Mouse (Mus musculus): ENCODE measurements around the gene Ulk2. TPM values are rescaled to one million over a fixed set of nuclear protein-coding genes. Genes with fewer than 3 reads are reported as not detected.
A peak's percentile ranks its signal among the peaks of the same experiment; 100 is the strongest.
"Not testable (repeated sequence)": the region's sequence is repeated elsewhere in the genome, so short reads cannot be mapped to it uniquely, and the experiment has no call there.

Ulk2 gene
- total RNA-seq (2021), result 40.3 and 43.7 TPM in 2 replicates
- long read RNA-seq, full-length matches to known transcripts, result 4 of 37 reads
- long read RNA-seq, partial matches to known transcripts, result 25 of 37 reads
- long read RNA-seq, other reads (novel, unspliced or antisense), result 8 of 37 reads

GRCm38 (mm10) chr11:61854988-61855411 lies at the start of gene Ulk2:
Gene Ulk2 (minus strand): TSS chr11:61855073.
- peak; percentile 90 for DNase-seq

- DNase-seq, result no peak
Measured at GRCm38 (mm10) chr11:61882183-61882582, 27.3 kb upstream of the Ulk2 start.

- peak; percentile 5 for DNase-seq
Measured at GRCm38 (mm10) chr11:61879921-61880320, 25.0 kb upstream of the Ulk2 start.

- peak; percentile 21 for DNase-seq
Measured at GRCm38 (mm10) chr11:61871881-61872280, 17.0 kb upstream of the Ulk2 start.

- DNase-seq, result no peak
Measured at GRCm38 (mm10) chr11:61866856-61867255, 12.0 kb upstream of the Ulk2 start.

GRCm38 (mm10) chr11:61861781-61862547 lies 7.1 kb upstream of the Ulk2 start:
- DNase-seq, result no peak

- no peak for DNase-seq
Measured at GRCm38 (mm10) chr11:61859316-61859715, 4.4 kb upstream of the Ulk2 start.

- DNase-seq, result no peak
Measured at GRCm38 (mm10) chr11:61855539-61855938, 666 bp upstream of the Ulk2 start.

GRCm38 (mm10) chr11:61854211-61854987 lies 474 bp downstream of the Ulk2 start:
- peak; percentile 84 for DNase-seq

- no peak for DNase-seq
Measured at GRCm38 (mm10) chr11:61853659-61854058, 1.2 kb downstream of the Ulk2 start.

GRCm38 (mm10) chr11:61852916-61853315 lies 2.0 kb downstream of the Ulk2 start:
- DNase-seq, result no peak

- no peak for DNase-seq
Measured at GRCm38 (mm10) chr11:61851195-61851594, 3.7 kb downstream of the Ulk2 start.

GRCm38 (mm10) chr11:61840663-61841062 lies 14.2 kb downstream of the Ulk2 start:
- DNase-seq, result not testable (repeated sequence)

- no peak for DNase-seq
Measured at GRCm38 (mm10) chr11:61839940-61840339, 14.9 kb downstream of the Ulk2 start.

GRCm38 (mm10) chr11:61839182-61839581 lies 15.7 kb downstream of the Ulk2 start:
- no peak for DNase-seq

- no peak for DNase-seq
Measured at GRCm38 (mm10) chr11:61809793-61810192, 45.1 kb downstream of the Ulk2 start.

- no peak for DNase-seq
Measured at GRCm38 (mm10) chr11:61808551-61809117, 46.2 kb downstream of the Ulk2 start.

- no peak for DNase-seq
Measured at GRCm38 (mm10) chr11:61793441-61793840, 61.4 kb downstream of the Ulk2 start.

- DNase-seq, result no peak
Measured at GRCm38 (mm10) chr11:61788550-61788949, 66.3 kb downstream of the Ulk2 start.

- not testable (repeated sequence) for DNase-seq
Measured at GRCm38 (mm10) chr11:61782526-61782925, 72.3 kb downstream of the Ulk2 start.

- no peak for DNase-seq
Measured at GRCm38 (mm10) chr11:61774551-61775149, 80.2 kb downstream of the Ulk2 start.

Measured in adrenal gland, postnatal 25 days (tissue).